Mouse (Mus musculus) gastrocnemius, postnatal 36 days (tissue): ENCODE measurements around the gene Zgrf1. TPM values are rescaled to one million over a fixed set of nuclear protein-coding genes. Genes with fewer than 3 reads are reported as not detected.

Experiments used
- DNase-seq, 2 experiments: peaks; one replicate each; pipeline ENCODE4 v3.0.0; 2022
- intact Hi-C: fragments of 180-260 bp; cut with DNase I; formaldehyde crosslinking; loops from one replicate; pipeline ENCODE4 v1.15.1; 2025
- long read RNA-seq, 2 experiments: library from polyadenylated mRNA; stranded (forward); transcript quantifications; one replicate each; pipeline ENCODE4 v2.0.0; 2021
- total RNA-seq, 2 experiments: library from RNA; stranded (reverse); gene quantifications; 2 replicates each; pipeline ENCODE4 v1.2.3; 2021

The Zgrf1 gene
- total RNA-seq: under 1 TPM; 0.59 to 0.64 TPM
- long read RNA-seq, experiment 1: 0 reads
- long read RNA-seq, experiment 2, partial matches to known transcripts: 1 of 1 reads
- long read RNA-seq, experiment 2, other reads (novel, unspliced or antisense): 0 of 1 reads

DNA sequence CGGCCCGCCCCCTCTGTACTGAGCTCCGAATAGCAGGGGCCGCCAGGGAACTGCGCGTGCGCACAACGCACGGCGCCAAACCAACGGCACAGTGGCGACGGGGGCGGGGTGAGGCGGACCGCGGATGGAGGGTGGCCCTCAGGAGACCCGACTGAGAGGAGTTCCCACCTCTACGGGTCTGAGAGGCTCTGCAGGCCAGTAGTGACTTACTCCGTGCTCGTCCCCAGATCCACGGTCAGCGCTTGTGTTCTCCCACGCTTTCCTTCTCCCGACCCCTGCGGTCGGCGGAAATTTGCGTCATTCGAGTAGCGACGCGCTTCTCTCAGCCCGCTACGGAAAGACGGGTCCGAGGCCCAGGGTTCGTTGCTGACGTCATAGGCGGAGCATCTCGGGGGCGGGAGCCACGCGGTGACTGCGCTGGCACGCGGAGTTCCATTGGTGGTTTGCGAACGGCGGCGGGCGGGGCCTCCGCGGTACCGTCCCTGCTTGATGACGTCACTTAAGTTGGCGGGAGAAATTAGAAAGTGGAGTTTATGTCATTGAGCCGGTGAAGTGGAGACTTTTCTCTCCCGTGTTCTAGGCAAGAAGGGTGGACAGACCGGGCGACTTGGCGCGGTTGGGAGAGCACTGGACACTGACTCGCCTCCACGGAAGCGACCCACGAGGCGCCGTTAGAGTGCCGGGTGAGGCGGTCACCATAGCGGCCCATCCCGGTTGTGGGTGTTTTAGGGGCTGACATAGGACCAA lies at the start of gene Zgrf1, which contains the start of gene Larp7:
Gene Zgrf1 (plus strand): TSS at position 517 of the 747 bp plus-strand sequence.
Gene Larp7 (minus strand): TSS at position 377 of the 747 bp plus-strand sequence.
- DNase-seq: peak; percentile 95 to 96
- intact Hi-C loops: no loop called here

DNA sequence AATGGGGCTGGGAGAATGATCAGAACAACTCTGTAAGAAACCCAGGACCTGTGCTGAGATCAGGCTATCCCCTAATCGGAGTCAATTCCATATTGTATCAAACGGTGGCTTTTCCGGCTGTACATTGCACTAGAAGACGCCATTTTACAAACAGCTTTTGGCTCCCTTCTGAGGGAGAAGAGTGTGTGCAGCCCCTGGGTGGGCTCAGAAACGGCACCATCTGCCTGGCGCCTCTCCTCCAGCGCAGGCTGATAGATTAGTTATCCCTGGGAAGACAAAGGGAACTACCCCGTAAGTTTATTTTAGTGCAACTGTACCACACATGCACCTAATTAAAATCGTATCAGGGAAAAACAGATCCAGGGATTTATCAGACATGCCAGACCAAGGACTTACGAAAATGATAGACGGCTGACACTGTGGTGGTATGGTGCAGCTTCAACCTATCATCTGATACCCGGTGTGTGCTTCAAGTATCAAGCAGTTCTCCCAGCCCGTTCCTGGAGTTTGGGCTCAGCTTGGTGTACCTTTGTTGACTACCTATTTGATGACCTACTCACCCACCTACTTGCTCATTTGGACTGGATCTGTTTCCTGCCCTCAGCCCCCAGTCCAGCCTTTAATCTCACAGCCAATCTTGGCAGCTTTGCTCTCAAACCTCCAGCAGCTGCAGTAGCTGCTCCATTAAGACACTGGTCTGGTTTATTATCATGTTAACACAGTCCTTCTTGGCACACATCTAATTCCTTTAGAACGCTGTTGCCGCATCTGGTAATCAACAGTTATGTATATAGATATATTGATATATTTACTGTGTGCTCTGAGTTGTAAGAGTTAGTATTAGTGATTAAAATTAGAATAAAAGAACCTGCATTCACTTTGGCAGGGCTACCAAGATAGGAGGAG lies 45.2 kb upstream of the Zgrf1 start:
- intact Hi-C loops: no loop called here
- DNase-seq: no peak

- intact Hi-C loops: no loop called here
- DNase-seq: no peak
Measured at GRCm38 (mm10) chr3:127511786-127512746, 41.2 kb upstream of the Zgrf1 start.

DNA sequence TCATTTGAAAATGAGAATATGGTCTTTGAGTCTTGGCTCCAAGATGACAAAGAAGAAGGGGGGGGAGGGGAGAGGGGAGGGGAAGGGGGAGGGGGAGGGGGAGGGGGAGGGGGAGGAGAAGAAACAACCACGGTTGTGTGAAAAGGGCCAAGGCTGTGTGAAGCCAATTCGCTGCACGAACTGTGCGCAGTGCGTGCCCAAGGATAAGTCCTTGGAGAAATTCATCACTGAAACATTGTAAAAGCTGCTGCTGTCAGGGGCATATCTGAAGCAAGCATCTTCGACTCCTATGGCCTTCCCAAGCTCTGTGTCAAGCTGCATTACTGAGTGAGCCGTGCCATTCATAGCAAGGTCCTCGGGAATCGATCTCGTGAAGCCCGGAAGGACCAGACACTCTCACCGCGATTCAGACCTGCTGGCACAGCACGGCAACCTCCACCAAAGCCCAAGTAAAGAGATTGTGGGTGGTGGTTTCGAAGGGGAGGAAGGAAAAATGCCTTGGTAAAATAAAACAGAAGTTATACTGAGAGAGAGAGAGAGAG lies 40.4 kb upstream of the Zgrf1 start:
- DNase-seq: no peak
- intact Hi-C loops: no loop called here

DNA sequence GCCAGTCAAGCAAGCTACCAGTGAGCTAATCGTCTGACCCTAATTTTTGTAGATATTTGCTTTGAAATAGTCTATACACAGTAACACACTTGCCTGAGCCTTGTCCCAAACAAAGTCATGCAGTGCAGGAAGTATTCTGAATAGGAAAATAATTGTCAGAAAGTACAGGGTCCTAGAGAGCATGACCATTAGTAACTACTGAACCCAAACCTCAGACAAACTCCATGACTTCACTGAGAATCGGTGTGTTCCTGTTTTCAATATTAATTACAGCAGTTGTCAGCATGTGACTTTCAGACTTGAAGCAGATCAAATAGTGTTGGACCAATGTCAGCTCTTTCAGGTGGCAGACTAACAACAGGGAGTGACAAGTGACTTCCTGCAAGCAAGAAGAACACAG lies 39.6 kb upstream of the Zgrf1 start:
- intact Hi-C loops: no loop called here
- no peak for DNase-seq

DNA sequence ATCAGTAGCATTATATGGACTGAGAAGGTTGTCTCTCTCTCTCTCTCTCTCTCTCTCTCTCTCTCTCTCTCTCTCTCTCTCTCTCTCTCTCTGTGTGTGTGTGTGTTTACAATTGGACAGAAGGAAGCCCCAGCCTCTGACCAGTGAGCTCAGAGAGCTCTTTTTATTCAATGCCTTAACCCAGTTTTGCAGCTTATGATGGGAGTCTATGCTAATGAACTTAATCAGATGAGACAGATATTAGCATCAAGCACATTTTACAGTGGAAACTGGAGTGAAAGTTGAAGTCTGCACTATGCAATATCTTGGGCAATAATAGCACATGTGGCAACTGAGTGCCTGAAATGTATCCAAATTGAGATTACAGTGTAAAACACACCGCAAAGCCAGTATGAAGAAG lies 38.0 kb upstream of the Zgrf1 start:
- intact Hi-C loops: no loop called here
- no peak for DNase-seq

- intact Hi-C loops: no loop called here
Measured at GRCm38 (mm10) chr3:127520300-127520699, 33.0 kb upstream of the Zgrf1 start.

DNA sequence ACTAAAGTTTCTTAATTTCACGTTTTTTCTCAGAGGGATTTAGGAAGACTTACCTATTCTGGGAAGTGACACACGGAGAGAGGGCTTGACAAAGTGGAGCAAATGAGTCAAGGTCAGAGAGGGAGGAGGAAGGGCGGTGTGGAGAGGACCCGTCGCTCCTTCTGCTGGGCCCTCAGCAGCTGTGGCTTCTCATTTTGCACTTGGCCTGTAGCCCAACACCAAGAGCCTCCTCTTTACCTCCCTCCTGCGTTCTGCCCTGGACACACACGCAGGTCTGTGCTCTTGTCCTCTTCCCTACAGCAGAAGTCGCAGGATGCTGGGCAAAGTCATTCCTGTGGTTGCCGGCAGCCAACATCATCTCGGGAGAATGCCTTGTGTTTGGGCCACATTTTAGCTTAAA lies 32.1 kb upstream of the Zgrf1 start:
- intact Hi-C loops: no loop called here

More at GRCm38 (mm10) chr3:127520300-127520699, 33.0 kb upstream of the Zgrf1 start:
- no peak for DNase-seq

DNA sequence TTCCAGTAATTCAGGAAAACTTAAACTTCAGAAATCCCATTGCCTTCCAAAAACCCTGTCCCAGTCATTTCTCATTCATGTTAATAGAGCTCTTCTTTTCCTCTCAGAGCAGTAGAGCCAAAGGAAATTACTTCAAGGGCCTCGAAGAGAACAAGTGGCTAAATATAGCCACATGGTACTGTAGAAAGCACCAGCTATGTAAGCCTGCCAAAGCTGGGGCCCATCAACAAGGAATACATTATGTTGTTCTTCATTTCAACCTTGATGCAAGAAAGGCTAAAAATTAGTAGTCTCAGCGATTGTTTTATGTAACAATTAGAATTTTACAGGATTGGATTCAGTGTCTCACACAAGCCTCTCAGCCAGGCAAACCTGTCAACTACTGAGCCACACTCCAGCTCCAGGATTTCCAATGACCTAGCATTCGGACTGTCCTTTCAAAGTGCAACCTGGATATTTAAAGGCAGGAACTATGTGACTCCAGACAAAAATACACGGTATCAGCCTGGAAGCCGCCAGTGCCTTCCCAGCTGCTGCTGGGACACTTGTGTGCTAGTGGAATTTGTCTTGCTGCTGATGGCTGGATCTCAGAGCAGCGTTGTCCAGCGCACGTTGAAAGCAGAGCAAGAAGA lies 28.0 kb upstream of the Zgrf1 start:
- no peak for DNase-seq
- intact Hi-C loops: no loop called here

More for the DNA sequence above, 32.1 kb upstream of the Zgrf1 start:
- DNase-seq: no peak

GRCm38 (mm10) chr3:127527465-127528034 lies 25.7 kb upstream of the Zgrf1 start:
- no peak for DNase-seq
- intact Hi-C loops: no loop called here

- intact Hi-C loops: no loop called here
Measured at GRCm38 (mm10) chr3:127529210-127529609, 24.1 kb upstream of the Zgrf1 start.

GRCm38 (mm10) chr3:127529824-127530223 lies 23.5 kb upstream of the Zgrf1 start:
- DNase-seq: no peak
- intact Hi-C loops: no loop called here

More at GRCm38 (mm10) chr3:127529210-127529609, 24.1 kb upstream of the Zgrf1 start:
- DNase-seq: no peak

DNA sequence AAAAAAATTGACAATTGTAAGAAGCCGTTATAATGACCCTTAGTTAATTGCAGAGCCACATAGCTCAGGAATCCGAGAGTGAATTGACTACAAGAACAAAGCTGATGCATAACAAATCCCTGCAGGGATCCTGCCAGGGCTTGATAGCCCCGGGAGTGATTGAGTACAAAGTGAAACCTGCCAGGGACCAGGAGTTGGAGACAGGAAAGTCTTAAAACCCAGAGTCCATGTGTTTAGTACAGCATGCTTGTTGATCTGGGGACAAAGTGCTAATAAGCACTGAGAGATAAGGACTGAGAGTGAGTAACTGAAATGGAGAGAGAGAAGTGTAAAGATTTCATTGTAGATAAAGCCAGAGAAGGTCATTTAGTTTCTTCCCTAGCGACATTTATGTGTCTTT lies 23.0 kb upstream of the Zgrf1 start:
- intact Hi-C loops: no loop called here

GRCm38 (mm10) chr3:127539193-127539592 lies 14.1 kb upstream of the Zgrf1 start:
- intact Hi-C loops: no loop called here
- no peak for DNase-seq

More for the DNA sequence above, 23.0 kb upstream of the Zgrf1 start:
- no peak for DNase-seq

DNA sequence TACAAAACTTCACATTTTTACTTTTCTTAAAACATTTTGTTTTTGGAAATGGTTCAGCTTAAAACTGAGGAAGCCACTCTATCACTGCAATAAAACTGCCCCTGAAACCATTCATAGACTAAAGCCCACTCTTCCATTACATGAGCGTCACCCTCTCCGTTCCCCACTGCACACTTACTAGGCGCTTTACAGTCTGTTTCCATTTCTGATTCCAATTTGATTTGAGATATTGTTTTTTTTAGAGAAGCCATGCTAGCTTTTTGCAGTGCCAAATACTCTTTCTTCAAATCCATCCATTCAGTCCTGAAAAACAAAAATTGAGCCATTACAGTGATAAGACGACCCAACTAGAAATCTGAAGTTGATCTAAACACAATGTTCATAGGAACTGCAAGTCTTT lies 9.3 kb upstream of the Zgrf1 start:
- intact Hi-C loops: no loop called here
- DNase-seq: no peak

GRCm38 (mm10) chr3:127544610-127545121 lies 8.6 kb upstream of the Zgrf1 start:
- no peak for DNase-seq
- intact Hi-C loops: no loop called here

DNA sequence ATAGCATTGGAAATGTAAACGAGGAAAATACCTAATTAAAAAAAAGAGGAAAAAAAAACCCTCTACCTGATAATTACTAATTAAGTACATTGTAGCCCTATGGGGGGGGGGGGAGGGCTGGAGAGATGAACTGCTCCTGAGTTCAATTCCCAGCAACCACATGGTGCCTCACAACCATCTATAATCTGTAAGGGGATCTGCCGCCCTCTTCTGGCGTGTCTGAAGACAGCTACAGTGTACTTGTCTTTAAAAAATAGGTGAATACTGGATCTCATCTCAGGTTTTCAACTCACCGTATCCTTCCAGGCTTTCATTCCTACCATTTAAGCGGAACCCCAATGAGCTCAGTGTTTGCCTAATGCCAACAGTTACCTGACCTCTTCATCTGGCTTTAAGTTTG lies 5.4 kb upstream of the Zgrf1 start:
- intact Hi-C loops: no loop called here
- peak in 1 of 2 experiments; percentile 7 for DNase-seq

- no peak for DNase-seq
- intact Hi-C loops: no loop called here
Measured at GRCm38 (mm10) chr3:127552434-127552972, 786 bp upstream of the Zgrf1 start.
